Mouse (Mus musculus) testis, postnatal 10 days (tissue): ENCODE data around the gene Mapk8ip3.
"Not testable (repeated sequence)": the region's sequence is repeated elsewhere in the genome, so short reads cannot be mapped to it uniquely, and the experiment has no call there.

Experiments used
- DNase-seq: peaks from one replicate; pipeline ENCODE4 v3.0.0; 2021; ENCODE audit warnings: low spot score

The Mapk8ip3 gene

DNA sequence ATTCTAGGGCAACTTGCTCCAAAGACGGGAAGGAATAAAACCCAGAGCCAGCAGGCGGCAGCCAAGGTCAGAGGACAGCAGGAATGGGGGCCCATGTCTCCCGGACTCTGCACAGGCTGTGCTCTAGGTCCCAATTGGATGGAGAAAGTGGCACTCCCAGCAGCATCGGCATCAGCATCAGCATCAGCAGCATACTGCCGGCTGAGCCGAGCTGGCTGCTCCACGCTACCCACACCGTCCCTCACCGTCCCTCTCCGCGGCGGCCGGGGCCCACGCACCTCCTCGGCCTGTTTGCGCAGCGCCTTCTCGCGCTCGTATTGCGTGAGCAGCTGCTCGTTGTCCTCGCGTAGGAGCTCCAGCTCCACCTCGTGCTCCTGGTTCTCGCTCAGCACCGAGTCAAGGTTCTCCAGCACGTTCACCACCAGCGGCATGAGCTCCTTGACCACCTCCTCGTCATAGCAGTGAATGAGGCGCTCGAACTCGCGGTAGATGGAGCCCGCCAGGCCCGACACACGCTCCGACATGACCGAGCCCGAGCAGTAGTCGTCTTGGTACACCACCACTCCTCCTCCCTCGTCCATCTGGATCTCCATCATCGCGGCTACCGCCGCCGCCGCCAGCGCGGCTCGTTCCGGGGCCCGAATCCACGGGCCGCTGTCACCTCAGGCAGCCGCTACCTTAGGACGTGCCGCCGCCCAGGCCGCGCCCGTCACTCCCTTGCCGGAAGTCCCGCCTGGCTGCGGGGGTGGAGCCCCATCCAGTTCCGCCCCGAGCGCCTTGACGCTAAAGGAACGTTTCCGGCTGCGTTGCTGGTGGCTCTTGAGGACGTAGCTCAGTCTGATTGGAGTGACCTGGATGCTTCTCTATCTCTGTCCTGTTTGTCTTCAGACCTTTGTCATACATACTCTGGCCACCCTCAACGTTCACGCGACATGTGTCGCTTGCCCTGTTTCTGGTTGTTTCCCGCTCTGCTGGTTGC, at the start of gene Mapk8ip3:
TSS of gene Mapk8ip3 (minus strand) at position 719 of the 979 bp plus-strand sequence.
- DNase-seq = peak; percentile 96

DNA sequence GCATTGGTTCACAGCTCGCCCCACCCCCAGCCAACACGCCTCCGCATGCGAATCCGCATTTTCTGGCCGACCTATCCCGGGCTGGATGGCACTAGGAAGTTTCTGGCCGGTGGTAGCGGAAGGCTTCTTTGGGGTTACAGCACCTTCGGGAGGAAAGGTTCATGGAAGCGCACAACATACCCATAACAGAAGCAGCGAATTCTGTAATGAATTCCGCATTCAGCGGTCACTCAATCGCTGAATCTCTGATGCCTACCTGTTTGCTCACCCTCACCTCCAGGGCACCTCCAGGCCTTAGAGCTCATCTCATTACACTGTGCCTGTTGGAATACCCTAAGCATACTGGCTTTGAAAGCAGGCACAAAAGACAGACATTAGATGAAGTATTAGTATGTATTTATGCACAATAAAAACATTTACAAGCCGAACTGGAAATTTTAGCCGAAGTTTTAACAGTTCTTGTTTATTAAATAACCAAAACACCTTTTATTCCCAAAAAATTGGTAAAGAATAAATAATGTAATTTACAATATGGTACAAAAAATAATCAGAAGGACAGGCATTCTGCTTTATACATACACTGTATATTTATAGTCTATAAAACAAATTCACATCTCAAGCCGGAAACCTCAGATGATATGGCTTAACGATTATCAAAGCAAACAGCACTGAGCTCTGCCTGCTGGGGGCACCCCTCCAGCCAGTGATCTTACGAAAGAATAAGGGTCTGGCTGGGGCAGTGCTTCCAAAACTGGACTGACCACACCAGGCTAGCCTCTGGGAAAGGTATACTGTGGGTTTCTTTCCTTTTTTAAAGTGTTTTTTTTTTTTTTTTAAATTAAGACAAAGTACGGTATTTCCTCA, 24.3 kb upstream of the Mapk8ip3 start:
- DNase-seq = no peak

DNA sequence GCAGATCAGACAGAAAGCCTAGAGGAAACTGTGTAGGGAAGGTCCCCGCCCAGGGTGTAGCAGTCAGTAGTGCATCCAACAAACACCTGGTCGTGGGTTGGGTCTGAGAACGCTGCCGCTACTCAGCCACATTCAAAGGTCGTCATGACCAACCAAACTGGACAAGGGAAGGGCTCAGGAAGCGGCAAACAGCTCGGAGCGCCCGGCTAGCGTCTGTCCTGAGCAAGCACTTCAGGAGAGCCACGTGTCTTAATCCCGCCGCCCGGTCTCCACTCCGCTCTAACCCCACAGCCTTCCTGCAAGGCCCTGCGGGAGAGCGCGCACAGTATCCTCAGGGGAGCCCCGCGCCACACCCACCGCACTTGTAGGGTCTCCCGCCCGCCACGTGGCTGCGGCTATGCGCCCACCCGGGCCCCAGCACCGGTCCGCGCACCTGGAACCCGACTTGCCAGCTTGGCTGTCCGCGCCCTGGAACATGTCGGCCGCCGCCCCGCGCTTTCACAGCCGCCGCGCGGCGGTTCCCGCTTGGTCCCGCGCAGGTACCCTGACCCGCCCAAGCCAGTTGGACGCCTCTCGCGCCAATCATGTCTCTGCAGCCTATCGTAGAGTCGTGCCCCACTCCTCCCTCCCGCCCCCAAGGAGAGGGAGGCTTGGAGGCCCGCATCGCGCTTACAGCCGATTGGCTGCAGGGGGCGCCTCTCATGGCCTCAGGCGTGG, 23.5 kb upstream of the Mapk8ip3 start, which contains the start of gene Jpt2:
TSS of gene Jpt2 (minus strand) at position 555 of the 717 bp plus-strand sequence.
- DNase-seq = peak; percentile 98

DNA sequence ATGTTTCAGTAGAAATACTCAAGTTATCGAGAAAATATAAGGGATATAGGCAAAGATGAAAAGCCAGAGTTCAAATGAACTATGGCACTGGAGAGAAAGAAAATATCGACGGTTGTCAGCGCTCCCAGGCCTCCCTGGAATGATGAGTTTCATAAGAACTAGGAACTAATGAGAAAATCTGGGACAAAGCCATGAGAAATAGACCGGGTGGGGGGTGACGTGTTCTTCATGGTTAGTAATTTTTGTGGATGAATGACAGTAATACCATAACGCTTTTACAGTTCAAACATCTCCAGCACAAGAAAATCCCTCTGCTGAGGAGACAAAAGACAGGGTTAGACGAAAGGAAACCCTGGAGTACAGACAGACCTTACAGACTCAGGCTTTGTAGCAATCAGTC, 22.6 kb upstream of the Mapk8ip3 start:
- no peak for DNase-seq

DNA sequence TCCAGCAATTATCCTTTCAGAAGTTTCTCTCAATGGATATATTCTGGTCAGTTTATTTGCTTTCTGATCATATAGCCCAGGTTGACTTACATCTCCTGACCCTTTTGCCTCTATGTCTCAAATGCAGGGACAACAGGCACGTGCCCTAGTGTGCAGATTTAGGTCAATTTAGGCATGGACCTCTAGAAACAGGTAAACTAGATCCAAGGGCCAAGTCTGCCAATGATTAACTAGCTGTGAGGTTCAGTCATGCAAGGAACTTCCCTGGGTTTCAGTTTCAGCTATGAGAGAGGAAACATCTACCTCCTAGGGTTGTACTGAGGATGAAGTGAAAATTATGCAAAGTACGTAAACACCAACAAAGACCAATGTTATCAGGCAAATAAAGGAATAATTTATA, 16.5 kb upstream of the Mapk8ip3 start:
- no peak for DNase-seq

DNA sequence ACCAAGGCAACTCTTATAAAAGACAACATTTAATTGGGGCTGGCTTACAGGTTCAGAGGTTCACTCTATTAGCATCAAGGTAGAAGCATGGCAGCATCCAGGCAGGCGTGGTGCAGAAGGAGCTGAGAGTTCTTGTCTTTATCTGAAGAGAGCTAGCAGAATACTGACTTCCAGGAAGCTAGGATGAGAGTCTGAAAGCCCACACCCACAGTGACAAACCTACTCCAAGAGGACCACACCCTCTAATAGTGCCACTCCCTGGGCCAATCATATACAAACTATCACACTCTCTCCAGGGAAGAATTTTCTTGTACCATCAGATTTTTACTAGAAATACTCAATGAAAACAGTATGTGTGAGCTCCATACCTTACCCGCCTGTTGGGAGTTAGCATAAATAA, 13.9 kb upstream of the Mapk8ip3 start:
- DNase-seq = no peak

DNA sequence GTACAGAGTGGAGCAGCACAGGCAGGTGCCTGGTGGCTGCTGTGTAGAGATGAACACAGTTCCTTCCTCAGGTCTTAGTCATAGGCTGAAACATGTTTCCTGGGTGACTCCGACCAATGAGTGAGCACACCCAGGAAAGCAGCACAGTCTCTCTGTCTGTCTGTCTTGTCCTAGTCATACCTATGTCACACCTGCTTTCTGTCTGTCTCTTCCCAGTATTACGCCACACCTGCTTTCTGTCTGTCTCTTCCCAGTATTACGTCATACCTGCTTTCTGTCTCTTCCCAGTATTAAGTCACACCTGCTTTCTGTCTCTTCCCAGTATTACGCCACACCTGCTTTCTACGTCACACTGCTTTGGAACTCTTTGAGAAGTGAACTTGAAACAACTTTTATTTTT, 11.4 kb upstream of the Mapk8ip3 start:
- no peak for DNase-seq

DNA sequence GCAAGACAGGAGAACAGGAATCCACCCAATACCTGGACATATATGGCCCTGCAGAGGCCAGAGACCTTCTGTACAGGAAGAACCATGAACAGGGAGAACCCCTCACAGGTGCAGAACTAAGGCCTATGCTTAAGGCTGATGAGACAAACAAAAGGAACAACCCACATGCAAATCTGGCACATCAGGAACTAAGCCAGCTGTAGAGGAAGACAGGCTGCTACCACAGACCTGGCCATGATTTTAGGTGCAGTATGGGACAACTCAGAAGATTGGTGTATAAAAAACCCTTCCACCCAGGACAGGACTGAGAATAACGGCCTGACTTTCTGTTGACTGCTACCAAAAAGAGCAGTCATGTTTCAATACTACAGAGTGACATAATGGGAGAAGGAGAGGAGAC, 6.8 kb upstream of the Mapk8ip3 start:
- DNase-seq = not testable (repeated sequence)

DNA sequence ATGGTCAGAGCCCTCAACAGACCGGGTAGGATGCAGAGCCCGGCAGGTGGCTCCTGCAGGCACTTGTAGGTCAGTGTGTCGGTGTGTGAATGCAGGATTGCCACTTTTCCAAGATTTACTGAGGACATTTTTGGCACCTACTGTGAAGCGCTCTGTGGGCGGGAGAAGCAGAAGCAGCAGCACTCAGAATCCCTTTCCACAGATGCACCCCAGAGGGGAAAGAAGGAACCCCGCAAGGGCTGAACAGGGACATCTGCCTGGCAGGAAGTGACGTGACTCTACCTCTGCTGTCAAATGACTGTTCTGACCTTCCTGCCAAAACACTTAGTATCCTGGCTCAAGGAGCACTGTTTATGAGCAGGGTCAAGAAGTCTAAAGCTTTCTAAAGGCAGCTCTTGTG, 6.3 kb upstream of the Mapk8ip3 start:
- no peak for DNase-seq

DNA sequence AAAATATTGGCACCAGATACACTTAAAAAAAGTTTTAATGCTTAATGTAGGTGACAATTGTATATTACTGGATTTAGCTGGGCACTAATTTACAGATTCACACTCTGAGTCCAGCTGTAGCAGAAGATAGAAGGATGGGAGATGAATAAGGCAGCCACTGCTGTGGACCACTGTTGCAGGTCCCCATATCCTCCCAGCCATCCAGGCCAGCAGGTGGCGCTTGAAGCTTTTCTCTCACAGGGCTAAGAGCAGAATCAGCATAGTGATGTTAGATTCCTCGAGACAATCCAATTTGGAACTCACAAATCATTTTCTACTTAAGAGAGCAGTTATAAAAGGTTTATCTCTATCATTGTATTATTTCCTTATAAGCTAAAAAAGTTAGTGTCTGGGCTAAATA, 5.7 kb upstream of the Mapk8ip3 start:
- peak; percentile 51 for DNase-seq

DNA sequence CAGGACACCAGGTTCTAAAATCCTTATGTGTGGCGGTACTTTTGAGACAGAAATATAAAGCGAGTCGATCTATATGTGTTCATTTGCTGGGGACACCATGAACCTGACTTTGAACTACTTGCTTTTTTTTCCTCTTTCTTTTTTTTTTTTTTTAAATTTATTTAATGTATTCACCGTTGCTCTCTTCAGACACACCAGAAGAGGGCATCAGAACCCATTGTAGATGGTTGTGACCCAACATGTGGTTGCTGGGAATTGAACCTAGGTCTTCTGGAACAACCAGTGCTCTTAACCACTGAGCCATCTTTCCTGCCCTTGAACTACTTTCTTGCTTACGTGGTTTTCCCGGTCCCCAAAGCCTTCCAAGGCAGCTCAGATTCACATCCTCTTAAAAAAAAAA, 489 bp upstream of the Mapk8ip3 start:
- DNase-seq = no peak

DNA sequence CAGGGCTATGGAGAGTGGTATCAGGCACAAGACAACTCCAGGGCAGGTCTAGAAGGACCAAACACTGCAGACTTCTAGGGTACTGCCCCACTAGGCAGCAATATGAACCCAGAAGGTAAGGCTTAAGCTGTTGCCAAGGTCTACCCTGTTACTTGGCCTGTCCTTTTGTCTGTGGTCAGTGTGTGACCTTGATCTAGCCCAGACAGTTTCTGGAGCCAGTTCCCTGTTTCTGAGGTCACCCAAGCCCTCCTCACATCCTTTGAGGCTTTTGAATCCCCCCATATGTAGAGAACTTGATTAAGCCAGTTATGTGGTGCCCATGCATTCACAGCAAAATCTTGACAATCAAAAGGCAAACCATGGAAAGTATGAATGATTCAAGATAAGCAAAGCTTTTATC, 1.1 kb downstream of the Mapk8ip3 start:
- DNase-seq = no peak

DNA sequence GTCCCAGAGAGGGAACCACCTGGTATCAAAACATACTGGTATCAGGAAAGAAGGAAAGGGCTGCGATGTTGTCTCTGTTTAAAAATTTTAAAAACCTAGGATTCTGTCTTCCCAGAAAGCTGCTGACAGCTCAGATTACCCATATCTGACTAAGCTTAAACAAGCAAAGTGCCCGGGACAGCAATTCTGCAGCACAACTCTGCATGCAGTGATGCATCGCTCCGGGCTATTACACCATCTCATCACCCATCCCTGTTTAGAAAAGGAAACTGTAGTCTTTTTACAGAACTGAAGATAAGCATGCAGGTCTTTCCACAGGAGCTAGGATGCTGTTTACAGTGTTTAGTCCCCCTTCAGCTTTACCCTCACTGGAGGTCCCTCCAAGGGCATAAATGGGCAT, 1.9 kb downstream of the Mapk8ip3 start:
- no peak for DNase-seq

DNA sequence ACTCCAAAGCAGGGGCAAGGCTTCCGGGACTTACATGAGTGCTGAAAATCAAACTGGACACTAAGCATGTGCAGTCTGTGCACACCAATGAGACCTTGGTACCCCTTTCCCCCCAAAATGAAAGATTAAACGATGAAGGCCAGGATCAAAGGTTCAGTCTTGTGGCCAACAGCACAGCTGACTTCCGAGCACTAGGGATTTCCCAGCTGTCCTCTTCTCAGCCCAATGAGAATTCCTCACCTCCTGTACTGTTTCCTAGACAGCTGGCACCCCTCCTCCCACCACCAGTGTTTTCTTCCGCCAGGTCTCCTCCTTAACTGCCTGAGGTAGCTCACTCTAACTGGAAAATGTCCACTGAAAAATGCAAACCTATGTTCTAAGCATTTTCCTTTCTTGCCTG, 3.6 kb downstream of the Mapk8ip3 start:
- no peak for DNase-seq

DNA sequence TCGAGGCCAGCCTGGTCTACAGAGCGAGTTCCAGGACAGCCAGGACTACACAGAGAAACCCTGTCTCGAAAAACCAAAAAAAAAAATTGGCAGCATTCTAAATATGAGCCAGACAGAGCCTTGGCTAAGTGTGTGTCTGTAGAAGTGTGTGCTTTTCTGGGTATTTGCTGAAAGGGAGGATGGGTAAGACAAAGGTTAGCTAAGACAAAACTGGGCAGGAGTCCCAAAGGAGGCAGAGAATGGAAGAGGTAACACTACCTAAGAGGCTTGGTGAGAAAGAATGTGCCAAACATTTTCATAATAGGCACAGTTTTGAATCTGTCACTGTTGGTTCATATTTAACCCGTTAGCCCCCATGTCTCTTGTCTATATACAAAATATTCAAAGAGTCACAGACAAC, 4.3 kb downstream of the Mapk8ip3 start:
- no peak for DNase-seq

DNA sequence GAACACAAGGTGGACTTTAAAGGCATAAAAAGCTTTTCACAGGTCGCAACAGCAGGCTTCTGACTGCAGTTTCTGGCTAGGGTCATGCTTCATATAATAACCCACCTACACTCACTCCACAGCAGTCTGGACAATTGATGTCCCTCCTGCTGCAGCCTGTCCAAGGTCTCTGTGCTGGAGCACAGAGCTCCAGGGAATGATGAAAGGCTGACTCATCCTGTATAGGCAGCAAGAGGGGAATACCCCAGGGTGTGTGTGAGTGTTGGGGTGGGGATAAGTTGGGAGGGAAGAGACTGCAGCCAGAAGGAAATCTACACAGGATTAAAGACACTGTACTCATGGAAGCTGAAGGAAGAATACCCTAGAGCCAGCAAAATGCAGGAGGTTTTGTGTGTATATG, 7.3 kb downstream of the Mapk8ip3 start:
- no peak for DNase-seq

DNA sequence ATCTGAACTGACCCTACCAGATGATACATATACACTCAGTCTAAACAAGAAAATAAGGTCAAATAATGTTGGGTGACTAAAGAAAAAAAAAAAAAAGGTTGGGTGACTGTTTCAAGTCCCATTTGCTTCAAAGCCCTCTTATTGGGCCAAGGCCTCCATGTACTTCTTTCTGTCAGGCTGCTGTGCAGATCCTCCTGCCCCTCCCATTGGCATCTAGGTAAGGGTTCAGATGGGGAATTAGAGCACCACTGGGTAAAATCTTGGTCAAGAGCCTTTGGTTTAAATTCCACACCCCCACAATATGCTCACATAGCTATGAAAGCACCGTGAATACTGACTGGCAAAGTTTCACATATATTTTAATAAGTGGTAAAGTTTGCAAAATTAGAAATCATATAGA, 13.5 kb downstream of the Mapk8ip3 start:
- DNase-seq = no peak

DNA sequence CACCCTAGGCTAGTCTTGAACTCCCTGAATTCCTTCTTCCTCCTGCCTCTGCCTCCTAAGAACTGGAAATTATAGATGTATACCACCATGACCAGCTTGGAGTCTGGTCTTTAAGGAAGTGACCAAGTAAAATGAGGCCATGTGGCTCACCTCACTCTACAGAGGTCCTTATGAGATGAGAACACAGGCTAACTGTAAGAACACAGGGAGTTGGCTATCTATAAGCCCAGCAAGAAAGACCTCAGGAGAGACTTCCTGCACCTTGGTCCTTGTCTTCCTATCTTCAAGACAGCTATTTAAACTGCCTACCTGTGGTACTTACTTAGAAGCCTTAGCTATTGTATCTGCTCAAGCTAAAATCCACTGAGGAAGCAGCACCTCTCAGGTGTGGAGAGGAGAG, 22.8 kb downstream of the Mapk8ip3 start:
- no peak for DNase-seq

DNA sequence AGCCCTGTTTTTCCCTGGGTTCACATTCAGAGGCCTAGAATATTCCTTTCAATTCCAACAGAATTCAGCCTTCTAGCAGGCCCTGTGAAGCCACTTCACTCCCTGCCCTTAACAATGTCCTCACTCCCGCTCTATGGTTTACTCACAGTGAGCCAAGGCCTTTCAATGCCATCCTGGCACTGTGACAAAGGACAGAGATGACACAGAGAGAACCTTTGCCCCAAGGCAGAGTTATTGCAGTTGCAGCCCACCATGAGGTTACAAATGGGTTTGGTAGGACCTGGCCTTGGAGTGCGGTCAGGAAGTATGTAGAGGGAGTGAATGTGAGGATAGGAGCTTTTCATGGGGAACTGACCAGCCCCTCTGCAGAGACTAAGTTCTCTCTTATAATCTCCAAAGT, 29.2 kb downstream of the Mapk8ip3 start:
- no peak for DNase-seq

DNA sequence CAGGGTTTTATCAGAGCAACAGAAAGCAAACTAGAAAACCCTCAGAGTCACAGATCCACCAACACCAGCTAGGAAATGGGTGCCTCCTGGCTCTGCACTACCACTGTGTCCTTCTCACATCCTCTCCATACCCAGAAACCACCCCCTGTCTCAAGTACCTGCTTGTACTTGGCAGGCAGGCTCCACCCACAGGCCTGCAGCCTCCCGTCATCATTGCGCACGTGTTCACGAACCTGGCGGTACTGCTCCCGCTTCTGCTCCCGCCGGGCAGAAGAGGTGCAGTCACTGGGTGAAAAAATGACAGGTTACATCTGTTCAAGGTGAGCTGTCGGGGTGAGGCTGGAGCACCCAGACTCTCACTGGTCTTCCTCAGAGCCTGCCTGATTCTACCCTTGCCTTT, 33.0 kb downstream of the Mapk8ip3 start:
- no peak for DNase-seq

DNA sequence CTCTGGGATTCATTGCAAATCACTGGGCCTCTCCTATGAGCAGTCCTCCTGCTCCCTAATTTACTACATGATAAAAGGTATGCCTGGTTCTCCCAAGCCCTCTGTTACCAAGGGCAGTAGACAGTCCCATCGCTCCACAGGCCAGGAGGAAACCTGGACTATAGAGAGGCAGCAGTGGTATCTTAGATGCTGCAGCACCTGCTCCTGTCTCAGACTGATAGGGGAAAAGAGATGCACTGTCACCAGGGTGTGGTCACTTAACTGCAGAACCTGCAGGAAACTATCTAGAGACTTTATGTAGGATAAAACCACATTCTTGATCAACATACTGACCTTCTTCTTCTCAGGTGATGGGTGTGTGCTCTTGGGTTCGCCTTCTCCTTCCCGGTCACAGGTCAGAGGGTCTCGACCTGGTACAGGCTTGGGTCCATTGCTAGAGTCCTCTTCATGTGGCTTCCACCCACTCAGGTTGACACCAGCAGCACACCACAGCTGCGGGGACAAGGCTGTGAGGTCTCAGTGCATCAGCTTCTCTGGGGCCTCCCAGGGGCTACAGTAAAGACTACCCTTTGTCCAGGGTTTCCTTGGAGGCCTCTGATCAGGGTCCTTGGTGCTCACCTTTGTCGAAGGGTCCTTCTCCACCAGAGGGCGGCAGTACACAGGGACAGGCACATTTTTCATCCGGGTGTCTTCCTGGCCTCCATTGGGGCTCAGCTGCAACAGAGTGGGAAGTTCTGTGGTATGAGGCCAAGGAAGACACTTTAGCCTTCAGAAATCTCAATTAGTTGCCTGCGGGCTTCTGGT, 33.9 kb downstream of the Mapk8ip3 start:
- DNase-seq = no peak
